Mouse (Mus musculus) CH12.LX (cell line): Measurements from ENCODE around the gene Pald1.

Experiments used
- BHLHE40 ChIP-seq: IDR thresholded peaks from 2 replicates; pipeline ENCODE4 v1.6.1; 2011; ENCODE audit warnings: mild to moderate bottlenecking, low read depth, low read length, improper control_type of control experiment
- CHD1 ChIP-seq: IDR thresholded peaks from 2 replicates; pipeline ENCODE4 v1.6.1; 2012; ENCODE audit warnings: low read depth, low read length, improper control_type of control experiment, inconsistent platforms
- CTCF ChIP-seq, 2 experiments: IDR thresholded peaks in 1 of 2; conservative IDR thresholded peaks in 1 of 2; 2 replicates each; pipeline ENCODE4 v1.5.1; 2011 to 2012; ENCODE audit warnings: low read depth in 2 of 2, low read length in 2 of 2, improper control_type of control experiment in 1 of 2, inconsistent platforms in 1 of 2, mild to moderate bottlenecking in 1 of 2, moderate library complexity in 1 of 2
- E2F4 ChIP-seq: IDR thresholded peaks from 2 replicates; pipeline ENCODE4 v1.6.1; 2011; ENCODE audit warnings: low read depth, low read length, improper control_type of control experiment; ENCODE audit not compliant: insufficient replicate concordance
- GABPA ChIP-seq: IDR thresholded peaks from 2 replicates; pipeline ENCODE4 v1.6.1; 2012; ENCODE audit warnings: low read depth, low read length, improper control_type of control experiment, inconsistent platforms; ENCODE audit not compliant: insufficient replicate concordance
- MXI1 ChIP-seq: IDR thresholded peaks from 2 replicates; pipeline ENCODE4 v1.6.1; 2011; ENCODE audit warnings: mild to moderate bottlenecking, low read depth, low read length, improper control_type of control experiment
- NELFE ChIP-seq: IDR thresholded peaks from 2 replicates; pipeline ENCODE4 v1.6.1; 2011; ENCODE audit warnings: low read depth, low read length, improper control_type of control experiment
- POLR2A ChIP-seq: IDR thresholded peaks from 2 replicates; pipeline ENCODE4 v1.6.1; 2011; ENCODE audit warnings: low read depth, mild to moderate bottlenecking, improper control_type of control experiment, low read length
- SMC3 ChIP-seq: IDR thresholded peaks from 2 replicates; pipeline ENCODE4 v1.6.1; 2011; ENCODE audit warnings: low read depth, low read length, improper control_type of control experiment
- UBTF ChIP-seq: IDR thresholded peaks from 2 replicates; pipeline ENCODE4 v1.6.1; 2012; ENCODE audit warnings: low read depth, mild to moderate bottlenecking, inconsistent platforms, low read length, improper control_type of control experiment, moderate library complexity
- ZC3H11A ChIP-seq: IDR thresholded peaks from 2 replicates; pipeline ENCODE4 v1.6.1; 2012; ENCODE audit warnings: low read depth, mild to moderate bottlenecking, inconsistent platforms, low read length, improper control_type of control experiment
- ZMIZ1 ChIP-seq: IDR thresholded peaks from 2 replicates; pipeline ENCODE4 v1.6.1; 2012; ENCODE audit warnings: low read depth, mild to moderate bottlenecking, inconsistent platforms, low read length, improper control_type of control experiment
- ZNF384 ChIP-seq: IDR thresholded peaks from 2 replicates; pipeline ENCODE4 v1.6.1; 2012; ENCODE audit warnings: low read depth, low read length, improper control_type of control experiment, inconsistent platforms

DNA sequence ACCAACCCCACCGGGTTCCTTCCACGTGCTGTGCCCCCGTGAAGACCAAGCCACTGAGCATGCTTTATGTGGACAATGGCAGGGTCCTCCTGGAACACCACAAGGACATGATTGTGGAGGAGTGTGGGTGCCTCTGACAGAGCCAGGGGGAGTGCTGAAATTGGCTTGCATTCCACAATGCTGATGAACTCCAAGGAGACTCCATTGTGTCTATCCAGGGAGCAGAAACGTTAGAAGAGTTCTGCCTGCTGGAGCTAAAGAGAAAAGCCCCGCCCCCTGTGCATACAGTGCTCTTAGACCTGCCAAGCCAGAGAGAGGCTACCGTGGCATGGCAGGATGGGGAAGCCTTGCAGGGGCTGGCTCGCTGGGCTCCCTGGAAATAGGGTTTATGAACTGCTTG is 41.2 kb upstream of the Pald1 start:
- no peak for TF ChIP-seq NELFE
- TF ChIP-seq CTCF (conservative IDR thresholded peaks at IDR 0.05 in 1 of 2, IDR thresholded peaks at IDR 0.05 in 1 of 2; ENCODE audit: low read depth in 2 of 2, low read length in 2 of 2), result no peak
- TF ChIP-seq CHD1, result no peak
- TF ChIP-seq E2F4, result no peak
- TF ChIP-seq SMC3, result no peak
- TF ChIP-seq MXI1, result no peak
- TF ChIP-seq ZNF384, result no peak
- TF ChIP-seq UBTF, result no peak
- no peak for TF ChIP-seq POLR2A
- no peak for TF ChIP-seq ZMIZ1
- TF ChIP-seq ZC3H11A, result no peak
- no peak for TF ChIP-seq BHLHE40
- TF ChIP-seq GABPA, result no peak
